Mouse (Mus musculus) cerebellum, adult (tissue): ENCODE measurements around the gene Cpb2.

Experiments
- ATAC-seq: cut with Nextera tagmentation; 2 replicates; pipeline ENCODE4 v1.9.2; 2017; ENCODE audit warnings: mild to moderate bottlenecking, moderate library complexity, mixed read lengths; ENCODE audit not compliant: insufficient number of reproducible peaks, low FRiP score, low TSS enrichment

Gene Cpb2

GRCm38 (mm10) chr14:75238054-75238692 lies 3.9 kb upstream of the Cpb2 start:
- no peak for ATAC-seq

- no peak for ATAC-seq
Measured at GRCm38 (mm10) chr14:75246024-75247000, 4.2 kb downstream of the Cpb2 start.

- ATAC-seq = no peak
Measured at GRCm38 (mm10) chr14:75250432-75250831, 8.3 kb downstream of the Cpb2 start.

GRCm38 (mm10) chr14:75256521-75256920 lies 14.4 kb downstream of the Cpb2 start:
- no peak for ATAC-seq

- ATAC-seq = no peak
Measured at GRCm38 (mm10) chr14:75269531-75269930, 27.4 kb downstream of the Cpb2 start.

- no peak for ATAC-seq
Measured at GRCm38 (mm10) chr14:75279716-75280115, 37.6 kb downstream of the Cpb2 start.

GRCm38 (mm10) chr14:75280406-75280805 lies 38.3 kb downstream of the Cpb2 start:
- ATAC-seq = no peak

- ATAC-seq = peak; percentile 36
Measured at GRCm38 (mm10) chr14:75283609-75284192, 41.6 kb downstream of the Cpb2 start.

- peak; percentile 94 for ATAC-seq
Measured at GRCm38 (mm10) chr14:75284193-75284915, 42.3 kb downstream of the Cpb2 start, which contains the start of gene Zc3h13. Gene Zc3h13, plus strand, starts transcription at chr14:75284373.

GRCm38 (mm10) chr14:75301081-75301480 lies 59.0 kb downstream of the Cpb2 start:
- no peak for ATAC-seq

GRCm38 (mm10) chr14:75303807-75304206 lies 61.7 kb downstream of the Cpb2 start:
- ATAC-seq = no peak

GRCm38 (mm10) chr14:75307855-75308254 lies 65.8 kb downstream of the Cpb2 start:
- ATAC-seq = no peak

- ATAC-seq = no peak
Measured at GRCm38 (mm10) chr14:75309336-75309992, 67.4 kb downstream of the Cpb2 start.

GRCm38 (mm10) chr14:75314484-75314883 lies 72.4 kb downstream of the Cpb2 start:
- no peak for ATAC-seq

- ATAC-seq = no peak
Measured at GRCm38 (mm10) chr14:75318736-75319135, 76.6 kb downstream of the Cpb2 start.

GRCm38 (mm10) chr14:75320269-75320668 lies 78.2 kb downstream of the Cpb2 start:
- ATAC-seq = no peak

- no peak for ATAC-seq
Measured at GRCm38 (mm10) chr14:75323354-75323753, 81.3 kb downstream of the Cpb2 start.

- no peak for ATAC-seq
Measured at GRCm38 (mm10) chr14:75328062-75328461, 86.0 kb downstream of the Cpb2 start.

- no peak for ATAC-seq
Measured at GRCm38 (mm10) chr14:75330621-75331020, 88.5 kb downstream of the Cpb2 start.
